24 mouse cellular contexts compared by ENCODE assay signal in the genomic region with DNA sequence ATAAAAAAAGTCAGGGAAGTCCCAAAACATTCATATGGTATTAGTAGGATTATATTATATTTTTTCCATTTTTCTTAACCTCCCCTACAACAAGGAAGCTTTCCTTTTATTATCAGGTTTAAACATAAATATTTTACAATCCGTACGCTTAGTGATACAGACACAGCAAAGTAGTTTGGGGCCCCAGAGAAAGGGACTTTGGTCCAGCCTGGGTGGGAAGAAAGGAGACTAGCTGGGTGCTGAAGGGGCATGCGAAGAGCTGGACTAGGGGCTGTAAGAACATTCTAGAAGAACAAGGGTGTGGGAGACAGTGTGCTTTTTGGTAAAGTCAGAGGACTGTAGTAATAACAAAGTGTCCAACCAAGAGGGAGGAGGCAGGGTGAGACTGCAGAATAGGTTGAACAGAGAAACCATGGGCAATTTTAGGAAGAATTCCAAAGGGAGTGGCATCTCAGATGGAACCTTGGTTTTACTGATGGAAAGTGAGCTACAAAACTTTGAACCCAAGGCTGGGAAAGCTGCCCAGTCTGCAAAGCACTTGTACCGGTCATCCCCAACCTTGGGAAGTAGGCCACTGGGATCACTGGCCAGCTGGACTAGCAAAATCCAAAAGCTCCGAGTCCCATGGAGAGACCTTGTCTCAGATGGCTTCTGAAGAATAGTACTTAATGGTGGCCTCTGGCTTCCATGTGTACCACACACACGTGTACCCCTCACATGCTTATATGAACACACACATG. TPM values are rescaled to one million over a fixed set of nuclear protein-coding genes. Genes with fewer than 3 reads are reported as not detected.
"Had no signal": no experiment of that assay in that cellular context is flagged by ENCODE, and none has a peak within 500 bp of the region (broad histone marks: within the 10 kb centered on the region; RNA-seq: fewer than 3 reads in every experiment).

No protein-coding gene starts in this region.

- ATAC-seq: forebrain, embryonic 16.5 days; hindbrain, embryonic 16.5 days; inflammation-experienced regulatory T-cells, adult 6 months had no signal

- H3K9me3 ChIP-seq: hindbrain, embryonic 10.5 days; hindbrain, embryonic 12.5 days; kidney, embryonic 15.5 days; limb, embryonic 13.5 days; limb, embryonic 15.5 days had no signal

- H3K4me1 ChIP-seq: hindbrain, embryonic 12.5 days; kidney, embryonic 15.5 days; limb, embryonic 15.5 days had no signal

- H3K27me3 ChIP-seq: hindbrain, embryonic 12.5 days; kidney, embryonic 15.5 days; limb, embryonic 13.5 days; limb, embryonic 15.5 days had no signal

- DNase-seq: gastrocnemius, adult 2 months; gastrocnemius, postnatal 10 days; gastrocnemius, postnatal 25 days; heart, adult 2 months; heart, postnatal 10 days; heart, postnatal 4 days; kidney, adult 11 months; kidney, adult 2 months; kidney, adult 9 months; kidney, postnatal 14 days; kidney, postnatal 36 days; left cerebral cortex, postnatal 4 days had no signal

- H3K4me2 ChIP-seq: heart, embryonic 11.5 days; hindbrain, embryonic 12.5 days; hindbrain, embryonic 14.5 days; kidney, embryonic 15.5 days; limb, embryonic 13.5 days; limb, embryonic 15.5 days; liver, embryonic 11.5 days had no signal

- H3K9ac ChIP-seq: hindbrain, embryonic 12.5 days; hindbrain, embryonic 14.5 days; kidney, embryonic 15.5 days; limb, embryonic 13.5 days; limb, embryonic 15.5 days had no signal

- H3K4me3 ChIP-seq: gastrocnemius, adult 2 months; heart, adult 2 months; hindbrain, embryonic 10.5 days; hindbrain, embryonic 12.5 days; kidney, embryonic 15.5 days; limb, embryonic 13.5 days; limb, embryonic 15.5 days had no signal

- H3K27ac ChIP-seq: gastrocnemius, adult 2 months; heart, adult 2 months; hindbrain, embryonic 10.5 days; hindbrain, embryonic 12.5 days; hindbrain, embryonic 14.5 days; kidney, embryonic 15.5 days; kidney, postnatal 0 days; limb, embryonic 13.5 days; limb, embryonic 15.5 days had no signal

- H3K36me3 ChIP-seq: hindbrain, embryonic 10.5 days; hindbrain, embryonic 12.5 days; kidney, embryonic 15.5 days; limb, embryonic 13.5 days; limb, embryonic 15.5 days had no signal

RNA-seq across cellular contexts. Expression of a gene that starts 48.5 kb away (rescaled TPM):
- total RNA-seq: gastrocnemius, adult 2 months had no signal
